Mouse (Mus musculus) C2C12 (cell line): ENCODE results near the gene Kif18a. TPM values are rescaled to one million over a fixed set of nuclear protein-coding genes. Genes with fewer than 3 reads are reported as not detected.

Experiments used
- H3K27me3 ChIP-seq: one replicate; pipeline ENCODE4 v1.6.1; 2011; ENCODE audit not compliant: control insufficient read depth, insufficient read depth, insufficient read length
- H3K36me3 ChIP-seq: one replicate; pipeline ENCODE4 v1.6.1; 2011; ENCODE audit not compliant: control insufficient read depth, insufficient read depth
- H3K4me3 ChIP-seq: one replicate; pipeline ENCODE4 v1.5.1; 2011; ENCODE audit warnings: mild to moderate bottlenecking, control low read depth; ENCODE audit not compliant: poor library complexity, insufficient read depth, severe bottlenecking
- H3K79me2 ChIP-seq: one replicate; pipeline ENCODE4 v1.6.1; 2011; ENCODE audit not compliant: control insufficient read depth, insufficient read depth
- H3K79me3 ChIP-seq: one replicate; pipeline ENCODE4 v1.6.1; 2011; ENCODE audit warnings: low read depth, control low read depth
- H3ac ChIP-seq: one replicate; pipeline ENCODE3; 2011; ENCODE audit warnings: low read depth; ENCODE audit not compliant: control insufficient read depth, insufficient read length
- CEBPB ChIP-seq: IDR thresholded peaks from one replicate; pipeline ENCODE4 v1.6.1; 2011; ENCODE audit warnings: low read depth, mild to moderate bottlenecking, control low read depth, moderate library complexity
- CTCF ChIP-seq: IDR thresholded peaks from one replicate; pipeline ENCODE4 v1.5.1; 2011; ENCODE audit not compliant: control insufficient read depth, insufficient read depth, insufficient read length
- FOSL1 ChIP-seq: IDR thresholded peaks from one replicate; pipeline ENCODE4 v1.8.0; 2011; ENCODE audit warnings: mild to moderate bottlenecking, low read length; ENCODE audit not compliant: poor library complexity, insufficient read depth, severe bottlenecking
- MAX ChIP-seq: IDR thresholded peaks from one replicate; pipeline ENCODE4 v1.6.1; 2011; ENCODE audit warnings: mild to moderate bottlenecking, control low read depth
- MYOD1 ChIP-seq: IDR thresholded peaks from one replicate; pipeline ENCODE4 v1.6.1; 2011; ENCODE audit warnings: low read depth; ENCODE audit not compliant: control insufficient read depth, insufficient read length
- MYOG ChIP-seq: IDR thresholded peaks from one replicate; pipeline ENCODE4 v1.6.1; 2011; ENCODE audit not compliant: control insufficient read depth, insufficient read length; ENCODE audit errors: extremely low read depth
- USF1 ChIP-seq: IDR thresholded peaks from one replicate; pipeline ENCODE4 v1.6.1; 2011; ENCODE audit warnings: low read depth, mild to moderate bottlenecking, control low read depth, moderate library complexity
- polyA plus RNA-seq: library from polyadenylated mRNA; unstranded; fragments of >200 nt; fragmentation: generic; extraction: Trizol; gene quantifications from one replicate; pipeline ENCODE4 v1.2.1, GENCODE M21; 2012; ENCODE audit warnings: missing spikeins

Kif18a gene
- polyA plus RNA-seq, 1 experiment = 2.7 TPM

DNA sequence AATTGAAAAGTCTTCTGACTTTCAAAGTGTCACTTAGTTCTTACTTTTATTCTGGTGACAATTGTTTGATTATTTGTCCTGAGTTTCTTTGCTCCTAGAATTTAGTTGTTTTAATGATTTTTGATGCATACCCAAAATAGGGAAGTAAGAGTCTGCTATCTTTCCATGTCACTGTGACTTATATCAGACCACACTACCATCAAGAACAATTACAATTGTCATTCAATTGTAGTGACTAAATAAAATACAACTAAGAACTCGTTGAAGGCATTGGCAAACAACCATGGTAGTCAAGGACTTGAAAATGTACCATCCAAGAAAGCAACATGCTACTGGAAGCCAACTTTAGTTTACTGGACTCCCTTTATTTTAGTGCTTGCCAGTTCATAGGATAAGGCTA lies 55.2 kb downstream of the Kif18a start:
- Histone ChIP-seq H3K4me3 (no peak overlapping the region), H3K79me3 (no peaks in the 10 kb centered on the region)
- no peak for TF ChIP-seq USF1
- TF ChIP-seq MYOD1 = no peak
- TF ChIP-seq FOSL1 = no peak
- no peak for TF ChIP-seq CEBPB

DNA sequence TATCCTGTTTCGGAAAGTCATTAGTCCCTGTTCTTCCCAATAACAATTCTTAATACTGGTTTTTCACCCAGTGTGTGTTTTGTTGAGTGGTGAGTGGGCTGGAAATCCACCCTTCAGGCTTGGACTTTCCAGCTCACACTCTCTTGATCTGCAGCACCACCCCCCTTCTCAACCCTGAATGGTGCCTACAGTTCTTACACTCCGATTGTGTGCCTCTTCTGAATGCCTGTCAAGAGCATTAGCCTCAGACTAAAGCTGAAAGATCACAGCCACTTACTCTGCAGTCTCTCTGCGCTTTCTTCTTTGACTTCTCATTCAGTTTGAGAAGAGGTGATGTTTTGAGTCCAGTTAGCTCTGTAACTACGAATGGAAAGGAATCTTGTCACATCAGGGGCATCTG lies 64.8 kb downstream of the Kif18a start:
- Histone ChIP-seq H3ac (no peak overlapping the region), H3K36me3 (peaks cover 32% of the 10 kb centered on the region), H3K4me3 (no peak overlapping the region), H3K27me3 (no peaks in the 10 kb centered on the region), H3K79me2 (no peaks in the 10 kb centered on the region), H3K79me3 (no peaks in the 10 kb centered on the region)
- TF ChIP-seq CEBPB (no peak), MAX (no peak), MYOD1 (no peak), MYOG (no peak), CTCF (no peak), USF1 (no peak), FOSL1 (no peak)

More for the DNA sequence above, 55.2 kb downstream of the Kif18a start:
- Histone ChIP-seq H3ac (no peak overlapping the region), H3K79me2 (no peaks in the 10 kb centered on the region), H3K36me3 (peaks cover 49% of the 10 kb centered on the region), H3K27me3 (no peaks in the 10 kb centered on the region)

DNA sequence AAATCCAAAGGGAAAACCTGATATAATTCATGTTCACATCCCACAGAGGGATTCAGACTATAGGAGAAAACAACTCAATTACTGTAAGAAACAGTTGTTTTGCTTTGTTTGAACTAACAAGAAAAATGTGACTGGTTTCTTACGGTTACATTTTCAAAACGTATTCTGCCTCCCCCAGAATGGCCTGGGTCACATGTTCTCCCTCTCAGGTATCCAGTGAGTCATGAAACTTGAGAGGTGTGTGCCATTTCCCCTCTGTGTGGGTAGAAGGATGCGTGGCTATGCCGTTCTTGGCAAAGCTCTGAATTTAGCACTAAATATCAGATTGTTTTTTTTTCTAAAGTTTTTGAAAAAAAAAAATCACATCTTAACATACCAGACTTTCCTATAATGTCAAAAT lies 68.2 kb downstream of the Kif18a start:
- no peaks in the 10 kb centered on the region for H3K27me3 ChIP-seq
- TF ChIP-seq USF1 (peak; percentile 82), CTCF (no peak), FOSL1 (no peak), MYOG (no peak), CEBPB (no peak), MYOD1 (no peak)

DNA sequence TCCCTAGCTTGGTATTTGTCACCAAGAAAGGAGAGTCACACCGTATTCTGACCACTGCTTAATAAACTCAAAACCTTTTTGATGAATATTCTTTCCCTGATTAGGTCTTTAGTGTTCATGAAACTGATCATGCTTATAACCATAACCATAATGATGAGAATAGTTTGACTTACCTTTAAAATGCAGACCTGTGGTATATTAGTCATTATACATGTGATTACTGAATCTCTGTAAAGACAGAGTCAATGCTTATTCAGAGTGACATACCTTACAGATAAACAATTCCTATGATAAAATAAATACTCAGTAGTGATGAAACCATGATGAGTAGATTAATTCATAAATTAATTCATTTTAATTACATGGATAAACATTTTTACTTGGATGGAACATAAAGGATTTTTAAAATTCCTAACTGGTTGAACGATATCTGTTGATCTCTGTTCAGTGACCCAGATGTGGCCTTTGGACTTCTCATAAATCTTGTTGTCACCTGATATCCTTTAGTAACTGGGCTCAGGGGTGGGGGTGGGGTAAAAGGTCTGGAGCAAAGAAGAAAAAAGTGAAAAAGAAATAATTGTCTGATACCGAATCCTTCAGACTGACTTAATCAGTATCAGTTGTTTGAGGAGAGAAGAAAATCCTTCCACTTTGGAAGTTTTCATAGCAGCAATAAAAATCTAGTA lies 78.1 kb downstream of the Kif18a start:
- Histone ChIP-seq H3K4me3 (no peak overlapping the region), H3K79me2 (no peaks in the 10 kb centered on the region), H3ac (no peak overlapping the region), H3K36me3 (no peaks in the 10 kb centered on the region), H3K79me3 (no peaks in the 10 kb centered on the region), H3K27me3 (no peaks in the 10 kb centered on the region)
- no peak for TF ChIP-seq USF1
- TF ChIP-seq MYOG = no peak
- no peak for TF ChIP-seq CTCF
- no peak for TF ChIP-seq MAX
- no peak for TF ChIP-seq CEBPB
- TF ChIP-seq FOSL1 = no peak
- TF ChIP-seq MYOD1 = no peak

More for the DNA sequence above, 68.2 kb downstream of the Kif18a start:
- Histone ChIP-seq H3K79me2 (no peaks in the 10 kb centered on the region), H3K79me3 (no peaks in the 10 kb centered on the region), H3ac (no peak overlapping the region), H3K4me3 (no peak overlapping the region), H3K36me3 (no peaks in the 10 kb centered on the region)

DNA sequence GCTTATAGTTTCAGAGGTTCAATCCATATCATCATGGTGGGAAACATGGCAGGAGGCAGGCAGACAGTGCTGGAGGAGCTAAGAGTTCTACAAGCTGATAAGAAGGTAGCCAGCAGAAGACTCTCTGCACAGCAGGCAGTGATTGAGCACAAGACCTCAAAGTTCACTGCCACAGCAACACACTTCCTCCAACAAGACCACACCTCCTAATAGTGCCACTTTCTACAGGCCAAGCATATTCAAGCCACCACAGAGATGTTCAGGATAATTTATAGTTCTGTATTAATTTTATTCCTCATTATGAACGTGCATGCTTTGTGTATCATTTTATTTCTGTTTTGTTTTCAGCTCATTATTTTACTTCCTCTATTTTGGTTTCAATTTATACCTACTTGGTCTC lies 85.4 kb downstream of the Kif18a start:
- H3K79me2 ChIP-seq = no peaks in the 10 kb centered on the region

DNA sequence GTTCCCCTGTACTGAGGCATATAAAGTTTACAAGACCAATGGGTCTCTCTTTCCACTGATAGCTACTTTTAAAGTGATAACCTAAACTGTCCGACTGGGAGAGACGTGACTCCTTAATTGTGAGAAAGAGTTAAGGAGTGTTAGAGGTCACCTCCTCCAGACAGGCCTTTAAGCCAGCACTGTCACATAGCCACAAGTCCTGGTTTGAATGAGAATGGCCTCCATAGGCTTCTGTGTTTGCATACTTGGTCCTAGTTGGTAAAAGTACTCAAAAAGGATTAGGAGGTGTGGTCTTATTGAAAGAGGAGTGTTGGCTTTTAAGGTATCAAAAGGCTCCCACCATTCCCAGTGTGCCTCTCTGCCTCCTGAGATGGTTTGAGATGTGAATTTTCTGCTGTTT lies 94.3 kb downstream of the Kif18a start:
- Histone ChIP-seq H3K36me3 (no peaks in the 10 kb centered on the region), H3K79me3 (no peaks in the 10 kb centered on the region), H3K4me3 (no peak overlapping the region), H3K79me2 (no peaks in the 10 kb centered on the region), H3K27me3 (no peaks in the 10 kb centered on the region), H3ac (no peak overlapping the region)
- no peak for TF ChIP-seq CTCF
- no peak for TF ChIP-seq FOSL1
- TF ChIP-seq CEBPB = no peak
- TF ChIP-seq MYOD1 = no peak
- no peak for TF ChIP-seq USF1
- no peak for TF ChIP-seq MAX
- no peak for TF ChIP-seq MYOG

More for the DNA sequence above, 85.4 kb downstream of the Kif18a start:
- TF ChIP-seq CTCF (no peak), FOSL1 (no peak), MYOG (no peak), MAX (no peak), MYOD1 (no peak), USF1 (no peak), CEBPB (no peak)
- H3K79me3 ChIP-seq = no peaks in the 10 kb centered on the region
- no peaks in the 10 kb centered on the region for H3K36me3 ChIP-seq
- H3K4me3 ChIP-seq = no peak overlapping the region
- no peak overlapping the region for H3ac ChIP-seq
- H3K27me3 ChIP-seq = no peaks in the 10 kb centered on the region
